Mouse (Mus musculus) spleen, adult 2 months (tissue): ENCODE results near the gene Rmi2.

Source experiments
- CTCF ChIP-seq: fragments of 200-500 bp; IDR thresholded peaks from 2 replicates; pipeline ENCODE4 v1.5.1; 2011; ENCODE audit warnings: mild to moderate bottlenecking, inconsistent platforms; ENCODE audit not compliant: insufficient read depth, insufficient read length, insufficient replicate concordance; ENCODE audit errors: extremely low read depth
- POLR2A ChIP-seq: fragments of 200-500 bp; IDR thresholded peaks from 2 replicates; pipeline ENCODE4 v1.6.1; 2011; ENCODE audit warnings: low read depth, low read length, inconsistent platforms

DNA sequence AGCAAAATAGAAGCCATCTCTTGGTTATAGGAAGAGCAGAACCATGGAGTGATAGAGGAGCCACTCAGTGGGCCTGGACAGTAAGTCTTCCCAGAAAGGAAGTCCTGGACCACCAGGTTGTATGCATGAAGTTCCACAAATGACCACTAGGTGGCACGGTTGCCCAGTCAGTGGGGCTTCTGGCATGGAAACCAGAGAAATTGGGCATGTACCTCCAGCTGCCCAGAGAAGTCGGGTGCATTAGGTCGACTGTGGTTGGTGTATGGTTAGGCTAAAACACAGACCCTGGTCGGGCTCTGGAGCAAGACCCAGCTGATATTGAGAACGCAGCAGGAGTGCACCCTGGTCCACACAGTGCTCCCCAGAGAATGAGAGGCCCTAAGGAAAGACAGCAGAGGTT is 38.8 kb downstream of the Rmi2 start:
- TF ChIP-seq CTCF: peak; percentile 95; the same call in 1 of the 2 replicates
- no peak for TF ChIP-seq POLR2A
